Mouse (Mus musculus): ENCODE results near the gene Zfp52.

Zfp52 gene

DNA sequence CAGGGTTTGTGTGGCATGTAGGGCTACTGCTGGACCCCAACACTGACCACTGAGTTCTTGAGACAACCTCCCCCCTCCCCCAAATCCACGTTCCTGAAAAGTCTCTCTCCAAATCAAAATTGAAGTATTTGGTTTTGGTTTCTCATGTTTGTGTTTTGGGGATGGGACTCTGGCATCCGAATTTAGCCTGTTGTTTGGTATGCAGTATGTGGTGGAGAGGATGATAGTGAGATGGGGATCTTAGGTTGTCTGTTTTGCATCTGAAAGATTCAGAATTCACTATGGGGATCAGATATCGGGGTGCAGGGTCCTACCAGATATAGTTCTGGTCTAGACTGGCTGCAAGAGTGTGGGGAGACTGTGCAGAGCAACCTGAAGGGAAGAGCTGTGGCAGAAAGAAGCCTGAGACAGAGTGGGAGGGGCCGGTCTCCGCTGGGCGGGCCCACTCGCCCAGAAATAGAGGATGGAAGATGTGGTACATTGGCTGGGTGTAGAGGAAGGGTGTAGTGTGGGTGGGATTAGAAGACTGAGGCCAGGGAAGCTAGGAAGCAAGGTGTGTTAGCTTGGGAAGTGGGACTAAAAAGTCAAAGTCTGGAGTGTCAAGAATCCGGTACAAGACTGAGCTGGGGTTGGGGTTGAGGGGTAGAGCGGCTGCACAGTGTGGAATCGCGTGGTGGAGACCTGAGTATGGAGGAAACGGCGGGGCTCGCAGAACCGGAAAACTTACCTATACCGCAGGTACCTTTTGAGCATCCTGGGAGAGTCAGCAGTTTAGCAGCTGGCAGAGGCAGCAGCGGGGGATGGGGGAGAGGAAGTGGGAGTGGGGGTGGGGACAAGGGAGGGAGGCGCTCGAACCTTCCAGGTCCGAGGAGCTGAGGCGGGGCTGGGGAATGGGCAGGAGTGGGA lies at the start of gene Zfp52:
Gene Zfp52, plus strand, starts transcription at position 444 of the 906 bp plus-strand sequence.
- DNase-seq (ENCODE audit: low read depth) = peak; percentile 76

DNA sequence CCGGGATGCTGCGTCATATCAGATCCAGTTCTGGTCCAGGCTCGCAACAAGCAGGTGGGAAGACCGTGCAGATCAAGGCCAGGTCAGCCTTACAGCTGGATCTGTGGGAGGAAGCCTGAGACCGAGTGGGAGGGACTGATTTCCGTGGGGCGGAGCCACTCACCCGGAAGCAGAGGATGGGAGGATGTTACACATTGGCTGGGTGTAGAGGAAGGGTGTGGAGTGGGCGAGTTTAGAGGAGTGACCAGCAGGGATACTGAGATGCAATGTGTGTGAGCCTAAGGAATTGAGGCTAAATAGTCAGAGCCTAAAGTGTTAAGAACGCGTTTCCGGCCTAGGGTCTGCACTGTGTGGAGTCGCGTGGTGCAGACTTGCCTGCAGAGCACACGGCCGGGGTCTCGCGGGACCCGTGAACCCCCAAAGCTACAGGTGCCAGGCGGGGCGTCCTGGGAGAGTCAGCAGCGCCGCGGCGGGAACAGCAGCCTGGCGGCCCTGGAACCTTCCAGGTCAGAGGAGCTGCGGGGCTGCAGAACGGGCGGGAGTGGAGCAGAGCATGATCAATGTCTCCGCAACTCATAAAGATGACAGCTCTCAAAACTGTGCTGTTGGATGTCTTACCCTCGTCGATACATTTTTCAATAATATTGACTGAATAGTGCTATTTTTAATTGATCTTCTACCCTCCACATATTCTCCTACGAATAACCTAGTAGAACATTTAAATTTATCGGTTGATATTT lies 46.4 kb upstream of the Zfp52 start, which contains the start of gene Zfp53:
Gene Zfp53, plus strand, starts transcription at position 239 of the 740 bp plus-strand sequence.
- DNase-seq (ENCODE audit: low read depth) = peak; percentile 86

DNA sequence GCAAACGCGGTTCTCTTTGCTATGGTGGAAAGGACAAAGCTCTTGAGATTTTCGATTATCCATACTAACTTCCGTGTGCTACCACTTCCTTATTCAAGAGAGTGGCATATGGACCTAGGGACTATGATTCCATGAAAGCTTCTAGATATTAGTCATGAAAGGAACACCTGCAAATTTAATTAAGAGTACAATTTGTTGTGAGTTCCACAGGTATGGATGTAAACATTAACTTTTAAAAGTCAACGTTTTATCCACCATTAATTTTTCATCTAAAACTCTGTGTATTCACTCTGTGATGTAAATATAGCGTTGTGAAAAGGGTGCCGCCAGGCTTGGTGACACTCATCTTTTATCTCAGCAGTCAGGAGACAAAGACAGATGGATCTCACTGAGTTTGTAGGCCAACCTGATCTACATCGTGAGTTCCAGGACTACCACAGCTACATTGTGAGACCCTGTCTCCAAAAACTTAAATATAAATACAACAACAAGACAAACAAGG lies 45.8 kb upstream of the Zfp52 start:
- peak; percentile 55 for DNase-seq (ENCODE audit: low read depth)

DNA sequence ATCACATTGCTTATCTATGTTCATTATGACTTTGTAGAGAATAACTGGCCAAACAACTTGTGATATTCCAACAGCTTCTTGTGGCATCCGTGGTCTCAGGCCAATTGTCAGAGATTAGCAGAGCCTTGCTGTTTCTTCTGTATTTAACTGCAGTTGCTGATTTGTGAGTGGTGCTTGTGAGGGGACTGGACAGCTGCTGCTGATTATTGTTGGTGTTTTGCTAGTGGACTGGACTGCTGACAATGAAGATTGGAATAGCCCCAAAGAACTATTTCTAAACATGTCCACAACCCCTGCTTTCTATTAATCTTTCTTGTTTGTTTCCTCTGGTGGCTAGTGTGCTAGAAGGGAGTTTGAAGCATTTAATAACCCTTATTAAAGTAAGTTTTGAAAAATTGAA lies 34.0 kb upstream of the Zfp52 start:
- no peak for DNase-seq (ENCODE audit: low read depth)

DNA sequence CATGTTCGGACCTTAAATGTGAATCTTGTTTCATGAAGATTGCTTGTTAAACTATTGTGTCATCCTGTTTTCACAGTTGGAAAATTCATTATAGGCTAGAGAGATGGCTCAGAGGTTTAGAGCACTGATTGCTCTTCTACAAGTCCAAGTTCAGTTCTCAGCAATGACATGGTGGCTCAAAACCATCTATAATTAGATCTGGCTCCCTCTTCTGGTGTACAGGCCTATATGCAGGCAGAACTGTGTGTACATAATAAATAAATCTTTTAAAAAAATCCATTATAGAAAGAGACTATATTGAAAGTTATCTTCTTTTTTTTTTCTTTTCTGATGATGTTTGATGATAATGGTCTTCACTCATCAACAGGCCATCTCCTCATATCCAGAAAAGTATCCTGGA lies 30.8 kb upstream of the Zfp52 start:
- peak; percentile 41 for DNase-seq (ENCODE audit: low read depth)

GRCm38 (mm10) chr17:21506258-21506657 lies 29.1 kb upstream of the Zfp52 start:
- DNase-seq (ENCODE audit: low read depth) = no peak

DNA sequence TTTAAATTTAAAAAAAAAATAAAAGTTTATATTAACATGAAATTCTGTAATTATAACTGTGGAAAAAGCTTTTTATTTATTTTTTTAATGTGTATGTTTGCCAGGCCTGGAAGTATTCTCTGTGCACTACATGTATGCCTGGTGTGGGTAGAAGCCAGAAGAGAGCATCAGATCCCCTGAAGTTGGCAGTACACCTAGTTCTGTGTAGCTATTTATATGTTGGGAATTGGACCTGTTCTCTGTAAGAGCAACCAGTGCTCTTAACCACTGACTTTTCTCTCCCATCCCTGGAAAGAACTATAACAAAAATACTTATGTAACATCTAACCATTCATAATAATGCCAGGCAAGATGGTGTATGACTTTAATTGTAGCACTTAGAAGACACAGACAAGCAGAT lies 25.6 kb upstream of the Zfp52 start:
- DNase-seq (ENCODE audit: low read depth) = no peak

GRCm38 (mm10) chr17:21515403-21516105 lies 19.8 kb upstream of the Zfp52 start:
- peak; percentile 89 for DNase-seq (ENCODE audit: low read depth)

GRCm38 (mm10) chr17:21516201-21517129 lies 18.9 kb upstream of the Zfp52 start:
- peak; percentile 64 for DNase-seq (ENCODE audit: low read depth)

DNA sequence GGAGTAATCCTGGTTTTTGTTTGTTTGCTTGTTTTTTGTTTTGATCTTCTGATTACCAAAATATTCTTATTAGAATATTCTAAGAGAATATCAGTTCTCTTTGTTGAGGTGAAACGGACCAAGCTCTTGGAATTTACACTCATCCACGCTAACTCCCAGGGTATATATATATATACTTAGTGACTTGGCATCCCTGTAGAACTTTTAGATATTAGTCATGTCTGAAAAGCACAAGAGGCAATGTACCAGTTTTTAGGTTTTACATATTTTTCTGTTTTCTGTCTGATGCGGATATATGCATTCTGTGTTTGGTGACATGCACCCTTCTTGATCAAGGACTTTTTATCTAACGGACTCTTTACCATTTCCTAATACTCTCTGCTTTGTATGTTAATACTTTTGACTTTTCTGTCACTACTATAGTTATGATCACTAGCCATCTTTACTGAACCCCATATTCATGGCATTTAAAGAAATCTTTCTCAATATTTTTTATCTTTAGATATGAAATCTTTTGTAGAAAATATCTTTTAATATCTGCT lies 18.1 kb upstream of the Zfp52 start:
- no peak for DNase-seq (ENCODE audit: low read depth)

DNA sequence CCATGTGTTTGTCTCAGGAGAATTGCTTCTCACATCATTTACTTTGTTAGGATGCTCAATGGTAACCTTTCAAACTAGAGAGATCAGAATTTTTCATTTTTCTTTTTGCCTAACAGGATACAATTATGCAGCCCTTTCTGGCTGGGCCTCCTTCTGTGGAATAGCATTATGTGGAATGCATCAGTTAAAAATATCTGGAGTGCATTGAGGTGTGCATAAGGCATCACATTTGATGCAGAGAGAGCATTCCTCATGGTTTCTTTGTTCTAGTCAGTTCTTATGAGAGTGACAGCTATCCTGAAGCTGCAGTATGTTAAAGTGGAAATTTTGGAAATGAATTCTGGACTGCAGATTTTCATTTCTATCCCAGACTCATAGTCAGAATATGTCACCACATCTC lies 9.1 kb upstream of the Zfp52 start:
- DNase-seq (ENCODE audit: low read depth) = no peak

- DNase-seq (ENCODE audit: low read depth) = no peak
These were observed 4.6 kb upstream of the Zfp52 start for GRCm38 (mm10) chr17:21530645-21531330.

DNA sequence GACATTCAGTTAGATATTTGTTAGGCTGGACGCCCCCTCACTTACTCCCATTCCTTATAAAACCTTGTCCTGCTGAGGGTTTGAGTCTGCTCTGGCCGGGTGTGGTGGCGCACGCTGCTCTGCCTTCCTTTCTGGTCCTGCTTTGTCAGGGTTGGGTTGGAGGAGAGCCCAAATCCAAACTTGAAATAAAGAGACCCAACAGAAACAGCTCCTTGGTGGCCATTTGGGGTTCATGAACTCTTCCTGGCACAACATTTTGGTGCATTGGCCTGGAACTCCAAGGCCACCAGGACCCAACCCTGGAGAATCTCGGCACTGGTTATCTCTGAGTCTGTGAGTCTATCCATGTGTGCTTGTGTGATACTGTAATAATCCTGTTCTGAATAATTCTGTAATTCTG lies 3.7 kb upstream of the Zfp52 start:
- DNase-seq (ENCODE audit: low read depth) = no peak

DNA sequence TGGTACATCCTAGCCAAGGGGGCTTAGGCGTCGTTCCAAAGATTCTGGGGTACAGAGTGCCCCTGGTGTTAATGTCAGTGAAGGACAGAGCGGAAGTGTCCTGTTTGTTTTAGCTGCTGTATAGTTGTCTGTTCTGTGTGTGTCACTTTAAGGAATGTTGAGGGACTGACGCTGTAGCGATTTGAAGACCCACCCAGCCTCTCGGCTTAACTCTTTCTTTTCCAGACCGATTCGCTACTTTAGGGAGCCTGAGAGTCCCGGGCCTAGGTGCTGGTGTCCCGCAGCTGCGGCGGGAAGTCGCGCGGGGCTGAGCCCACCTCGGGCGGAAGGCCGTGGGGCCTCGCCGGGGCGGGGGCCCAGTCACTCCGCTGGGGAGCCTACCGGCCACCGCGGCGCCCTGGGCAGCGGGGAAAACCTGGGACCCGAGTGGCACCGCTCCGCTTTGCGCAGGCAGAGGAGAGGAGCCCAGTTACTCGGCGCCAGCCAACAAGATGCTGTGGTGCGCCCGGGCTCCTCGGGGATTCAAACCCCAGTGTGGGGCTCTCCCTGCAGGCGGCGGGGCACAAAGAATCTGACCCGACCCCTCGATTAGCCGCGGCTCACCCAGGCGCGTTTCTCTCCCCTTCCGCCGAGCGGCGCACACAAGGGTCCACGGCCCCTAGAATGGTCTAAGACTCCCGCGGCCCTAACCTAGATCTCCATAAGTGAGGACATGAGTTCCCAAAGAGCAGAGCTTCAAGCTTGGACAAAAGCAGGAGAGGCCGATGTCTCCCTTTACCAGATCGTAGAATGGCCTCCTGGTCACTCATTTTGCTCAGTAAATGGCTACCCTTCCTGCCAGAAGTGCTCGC lies 3.0 kb upstream of the Zfp52 start:
- peak; percentile 68 for DNase-seq (ENCODE audit: low read depth)

GRCm38 (mm10) chr17:21533961-21534360 lies 1.4 kb upstream of the Zfp52 start:
- DNase-seq (ENCODE audit: low read depth) = peak; percentile 26

- peak; percentile 92 for DNase-seq (ENCODE audit: low read depth)
These were observed 761 bp upstream of the Zfp52 start for GRCm38 (mm10) chr17:21534460-21535095.

- DNase-seq (ENCODE audit: low read depth) = peak; percentile 31
These were observed 757 bp downstream of the Zfp52 start for GRCm38 (mm10) chr17:21536096-21536495.

DNA sequence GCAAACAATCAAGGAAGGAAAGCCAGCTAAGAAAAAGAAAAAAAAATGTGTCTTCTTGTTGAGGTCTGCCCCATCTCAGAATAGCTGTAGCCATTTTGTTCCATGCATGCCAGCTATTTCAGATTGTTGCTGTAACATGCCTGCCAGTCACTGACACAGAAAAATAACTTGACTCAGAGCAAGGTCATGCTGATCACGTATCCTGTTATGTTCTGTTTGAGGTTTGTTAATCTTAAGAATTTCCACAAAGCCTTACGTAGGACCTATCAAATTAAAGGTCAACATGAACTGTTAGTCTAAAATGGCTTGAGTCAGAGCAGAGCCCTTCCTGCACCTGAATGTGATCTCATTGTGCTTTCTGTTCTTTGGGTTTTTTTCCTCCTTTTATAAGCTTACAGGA lies 1.3 kb downstream of the Zfp52 start:
- peak; percentile 72 for DNase-seq (ENCODE audit: low read depth)

GRCm38 (mm10) chr17:21557831-21558230 lies 22.5 kb downstream of the Zfp52 start:
- DNase-seq (ENCODE audit: low read depth) = no peak
